Mouse (Mus musculus) R1 (cell line): ENCODE measurements around the gene Actr2.
A peak's percentile ranks its signal among the peaks of the same experiment; 100 is the strongest.

Source experiments
- DNase-seq: peaks from one replicate; pipeline ENCODE4 v3.0.0-alpha.2; 2018; ENCODE audit warnings: low read depth, low spot score

Gene Actr2

DNA sequence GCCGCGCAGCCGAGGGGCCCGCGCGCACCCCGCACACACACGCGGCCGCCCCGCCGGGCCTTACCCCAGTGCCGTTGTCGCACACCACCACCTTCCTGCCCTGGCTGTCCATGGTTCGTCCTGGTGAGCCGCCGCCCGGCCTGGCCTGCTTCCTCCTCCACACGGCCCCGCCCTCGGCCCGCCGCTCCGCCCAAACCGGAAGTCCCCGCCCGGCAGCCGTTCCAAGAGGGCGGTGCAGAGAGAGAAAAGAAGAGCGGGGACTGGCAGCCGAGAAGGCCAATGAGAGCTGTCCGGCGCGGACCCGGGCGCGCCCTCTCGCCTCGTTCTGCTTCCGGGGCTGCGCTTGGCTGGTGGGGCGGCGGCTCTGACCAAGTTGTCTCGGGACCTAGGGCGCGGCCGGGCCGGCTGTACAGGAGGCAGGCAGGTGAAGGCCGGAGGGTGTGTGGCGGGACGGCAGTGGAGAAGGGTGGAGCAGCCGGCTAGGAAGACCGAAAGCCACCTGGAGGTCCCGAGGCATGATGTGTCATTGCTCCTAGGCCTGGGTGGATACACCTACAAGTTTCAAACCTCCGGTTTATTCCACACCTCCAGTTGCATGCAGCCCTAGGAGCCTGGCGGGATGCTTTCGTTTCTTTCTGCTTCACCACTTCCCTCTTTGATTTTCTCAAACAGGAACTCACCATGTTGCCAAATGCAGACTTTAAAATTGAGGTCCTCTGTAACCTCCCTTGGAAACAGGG is at the start of gene Actr2:
TSS of gene Actr2 (minus strand) at position 173 of the 740 bp plus-strand sequence.
- peak; percentile 98 for DNase-seq

DNA sequence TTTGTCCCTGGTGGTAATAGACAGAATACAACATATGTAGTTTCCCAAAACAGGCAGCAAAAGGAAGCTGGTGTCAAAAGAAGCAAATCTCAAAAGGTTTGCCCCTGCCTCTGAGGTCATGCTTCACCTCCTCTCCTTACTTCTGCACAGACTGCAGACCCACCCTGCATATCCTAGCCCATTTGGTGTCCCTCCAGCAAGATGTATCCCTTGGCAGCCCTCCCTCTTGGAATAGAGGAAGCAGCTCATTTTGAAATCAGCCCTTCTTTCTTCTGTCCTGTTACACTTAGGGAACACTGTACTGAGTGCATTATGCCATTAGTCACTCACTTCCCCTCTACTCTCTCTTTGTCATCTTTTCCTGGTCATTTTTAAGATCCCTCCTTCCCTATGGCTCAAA is 46.2 kb upstream of the Actr2 start:
- no peak for DNase-seq

DNA sequence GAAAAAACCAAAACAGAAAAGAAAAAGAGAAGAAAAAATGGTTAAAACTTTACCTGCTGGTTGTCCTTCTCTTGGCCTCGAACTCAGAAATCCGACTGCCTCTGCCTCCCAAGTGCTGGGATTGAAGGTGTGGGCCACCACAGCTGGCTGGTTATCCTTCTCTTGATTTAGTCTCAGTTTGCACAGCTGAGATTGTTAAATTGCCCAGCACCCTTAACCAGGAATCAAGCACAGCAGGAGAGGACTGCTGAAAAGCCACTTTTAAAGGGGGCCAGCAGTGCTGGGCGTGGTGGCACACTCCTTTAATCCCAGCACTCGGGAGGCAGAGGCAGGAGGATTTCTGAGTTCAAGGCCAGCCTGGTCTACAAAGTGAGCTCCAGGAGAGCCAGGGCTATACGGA is 40.8 kb upstream of the Actr2 start:
- DNase-seq, result peak; percentile 60

DNA sequence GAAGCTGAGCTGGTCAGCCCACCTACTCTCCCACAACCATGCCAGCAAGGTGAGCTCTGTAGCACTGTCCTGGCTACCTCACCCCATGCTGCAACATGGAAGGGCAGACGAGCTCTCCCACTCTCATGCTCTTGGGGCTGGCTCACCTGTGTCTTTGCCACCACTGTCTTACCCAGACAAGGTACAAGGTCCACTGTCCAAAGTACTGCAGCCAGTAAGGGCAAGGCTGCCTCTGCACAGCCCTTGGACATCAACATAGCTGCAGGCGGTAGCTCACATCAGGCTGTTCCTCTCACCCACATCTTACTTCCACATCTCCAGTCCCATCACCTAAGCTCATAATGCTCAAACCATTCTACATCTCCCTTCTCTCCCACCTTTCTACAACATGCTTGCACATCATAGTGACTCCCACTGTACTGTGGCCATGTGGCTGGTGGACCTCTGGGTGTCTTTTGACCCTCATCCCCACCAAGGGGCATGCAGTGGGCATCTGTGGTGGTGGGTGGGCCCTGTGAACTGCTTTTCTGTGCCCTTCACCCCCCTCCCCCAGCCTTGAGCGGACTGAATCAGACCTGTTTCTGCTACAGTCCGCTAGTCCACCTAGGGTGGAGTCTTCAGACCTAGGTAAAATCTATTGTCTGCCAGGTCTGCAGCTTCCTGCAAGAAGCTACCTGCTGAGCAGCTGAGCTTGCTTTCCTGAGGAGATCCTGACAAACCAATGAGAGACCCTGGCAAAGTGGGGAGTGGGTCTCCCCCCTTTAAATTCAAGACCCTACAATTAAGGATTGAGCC is 39.6 kb upstream of the Actr2 start:
- peak; percentile 64 for DNase-seq

DNA sequence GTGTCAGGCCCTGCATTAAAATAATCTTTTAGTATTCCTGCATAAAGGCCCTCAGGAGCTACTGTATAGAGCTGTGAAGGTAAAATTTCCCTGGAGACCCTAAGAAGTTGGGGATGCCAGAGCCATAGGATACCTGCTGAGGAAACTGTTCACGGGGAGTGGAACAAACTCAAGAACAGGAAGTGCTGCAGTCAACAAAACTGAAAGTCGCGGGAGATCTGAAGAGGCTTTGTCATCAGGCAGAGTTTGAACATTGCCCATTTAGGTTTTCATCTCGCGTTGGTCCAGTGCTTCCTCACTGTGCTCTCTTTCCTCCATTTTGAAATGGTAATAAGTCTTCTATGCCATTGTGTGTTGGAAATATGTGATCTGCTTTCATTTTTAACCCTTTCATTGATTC is 38.6 kb upstream of the Actr2 start:
- DNase-seq, result peak; percentile 33

DNA sequence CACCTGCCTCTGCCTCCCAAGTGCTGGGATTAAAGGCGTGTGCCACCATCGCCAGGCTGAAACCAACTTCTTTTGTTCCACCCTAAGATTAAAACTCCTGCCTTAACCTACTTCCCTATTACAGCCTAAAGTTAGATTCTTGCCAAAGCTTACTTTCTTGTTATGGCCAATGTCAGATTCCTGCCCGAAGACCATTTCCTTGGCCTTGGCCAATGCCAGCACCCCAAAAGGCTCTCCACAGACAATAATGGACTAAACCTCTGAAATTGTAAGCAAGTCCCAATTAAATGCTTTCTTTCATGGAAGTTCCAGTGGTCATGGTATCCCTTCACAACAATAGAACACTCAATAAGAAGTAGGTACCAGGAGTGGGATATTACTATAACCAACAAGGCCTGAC is 37.2 kb upstream of the Actr2 start:
- DNase-seq, result no peak

DNA sequence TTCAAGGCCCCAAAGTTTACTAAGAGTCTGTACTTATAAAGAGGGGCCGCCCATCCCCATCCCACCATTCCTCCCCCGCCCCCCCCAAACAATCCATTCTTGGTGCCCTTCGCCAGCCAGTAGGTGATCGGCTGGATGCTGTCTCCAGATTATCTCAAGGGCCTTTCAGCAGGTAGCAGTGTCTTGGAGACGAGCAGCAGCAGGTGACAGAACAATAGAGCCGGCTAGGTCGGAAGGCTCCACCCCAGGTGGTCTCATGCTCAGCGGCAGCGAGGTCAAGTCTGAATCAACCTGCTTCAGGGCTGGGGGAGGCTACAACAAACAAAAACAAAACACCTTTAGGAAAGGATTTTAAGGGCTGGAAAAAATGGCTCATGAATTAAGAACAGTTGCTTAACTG is 32.7 kb upstream of the Actr2 start:
- DNase-seq, result peak; percentile 98

DNA sequence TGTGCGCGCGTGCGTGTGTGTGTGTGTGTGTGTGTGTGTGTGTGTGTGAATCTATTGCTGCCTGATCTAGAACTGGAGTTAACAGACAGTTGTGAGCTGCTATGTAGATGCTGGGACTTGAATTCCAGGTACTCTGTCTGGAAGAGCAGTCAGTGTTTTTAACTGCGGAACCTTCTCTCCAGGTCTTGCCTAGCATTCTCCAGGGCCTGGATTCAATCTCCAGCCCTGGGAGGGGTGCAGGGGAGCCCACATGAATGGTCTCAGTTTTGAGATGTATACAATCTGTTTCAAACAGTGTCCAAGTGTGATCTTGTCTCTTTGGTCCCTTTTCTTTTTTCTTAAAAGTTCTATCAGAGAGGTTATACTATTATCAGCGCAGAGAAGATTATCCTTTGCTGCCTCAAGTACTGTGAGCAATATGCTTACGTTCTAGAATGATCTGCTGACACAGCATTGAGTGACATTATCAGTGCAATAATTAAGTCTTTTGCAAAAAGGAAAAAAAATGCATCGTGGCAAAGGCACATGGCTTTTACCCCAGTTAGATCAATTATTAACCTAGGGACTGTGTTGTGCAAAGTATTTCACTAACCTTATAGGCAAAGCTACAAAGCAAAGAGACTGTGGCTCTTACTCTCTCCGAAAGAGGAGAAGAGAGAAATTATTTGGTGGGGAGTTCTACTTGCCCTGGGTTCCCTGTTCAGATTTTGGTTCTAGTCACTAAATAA is 32.0 kb upstream of the Actr2 start:
- DNase-seq, result peak; percentile 42

DNA sequence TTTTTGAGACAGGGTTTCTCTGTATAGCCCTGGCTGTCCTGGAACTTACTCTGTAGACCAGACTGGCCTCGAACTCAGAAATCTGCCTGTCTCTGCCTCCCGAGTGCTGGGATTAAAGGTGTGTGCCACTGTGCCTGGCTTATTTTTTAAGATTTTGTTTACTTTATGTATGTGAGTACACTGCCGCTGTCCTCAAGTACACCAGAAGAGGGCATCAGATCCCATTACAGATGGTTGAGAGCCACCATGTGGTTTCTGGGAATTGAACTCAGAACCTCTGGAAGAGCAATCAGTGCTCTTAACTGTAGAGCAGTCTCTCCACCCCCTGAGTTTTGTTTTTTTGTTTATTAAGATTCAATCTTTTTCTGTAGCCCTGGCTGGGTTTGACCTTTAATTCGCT is 31.0 kb upstream of the Actr2 start:
- DNase-seq, result peak; percentile 73

DNA sequence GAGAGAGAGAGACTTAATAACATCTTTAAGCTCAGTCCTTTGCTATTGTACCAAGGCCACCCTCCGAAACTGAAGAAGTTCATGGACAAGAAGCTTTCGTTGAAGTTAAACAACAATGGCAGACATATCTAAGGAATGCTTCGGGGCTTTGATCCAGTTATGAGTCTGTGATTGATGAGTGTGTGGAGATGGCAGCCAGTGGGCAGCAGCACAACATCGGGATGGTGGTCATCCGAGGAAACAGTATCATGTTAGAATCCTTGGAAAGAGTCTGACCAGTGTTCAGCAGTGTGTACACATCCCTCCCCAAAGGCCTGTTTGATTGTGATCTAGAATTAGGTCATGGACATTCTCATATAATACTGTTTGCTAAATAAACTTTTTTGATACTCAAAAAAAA is 29.8 kb upstream of the Actr2 start:
- no peak for DNase-seq

DNA sequence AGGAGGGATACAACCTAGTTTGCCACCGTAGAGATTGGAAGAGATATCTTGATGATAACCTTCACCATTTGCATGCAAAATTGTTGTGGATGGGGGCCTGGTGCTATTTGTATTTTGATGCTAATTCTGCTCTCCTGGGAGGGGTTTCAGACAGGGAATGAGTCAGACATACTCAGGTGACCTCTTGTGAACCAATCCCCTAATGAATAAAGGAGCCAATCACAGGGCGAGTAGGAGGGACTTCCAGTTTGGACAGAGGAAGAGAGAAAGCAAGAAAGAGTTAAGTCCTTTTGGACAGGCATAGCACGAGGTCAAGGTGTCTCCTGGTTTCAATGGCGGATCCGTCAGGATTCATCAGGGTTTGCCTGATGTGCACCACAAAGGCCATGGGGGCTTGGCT is 27.6 kb upstream of the Actr2 start:
- peak; percentile 97 for DNase-seq

DNA sequence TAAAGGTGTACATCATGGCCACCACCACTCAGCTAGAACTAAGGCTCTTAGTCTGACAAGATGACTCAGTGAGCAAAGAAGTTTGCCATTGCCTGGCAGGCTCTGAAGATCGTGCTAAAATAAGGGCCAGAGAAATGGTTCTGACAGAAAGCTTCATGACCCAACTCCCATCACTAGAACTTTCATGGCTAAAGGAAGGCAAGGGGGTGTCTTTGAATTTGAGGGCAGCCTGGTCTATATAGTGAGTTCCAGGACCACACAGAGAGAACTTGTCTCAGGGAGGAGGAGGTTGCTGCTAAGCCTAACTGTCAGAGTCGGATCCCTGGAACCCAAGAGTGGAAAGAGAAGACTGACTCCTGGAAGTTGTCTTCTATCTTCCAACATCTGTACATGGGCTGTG is 27.0 kb upstream of the Actr2 start:
- DNase-seq, result peak; percentile 66

DNA sequence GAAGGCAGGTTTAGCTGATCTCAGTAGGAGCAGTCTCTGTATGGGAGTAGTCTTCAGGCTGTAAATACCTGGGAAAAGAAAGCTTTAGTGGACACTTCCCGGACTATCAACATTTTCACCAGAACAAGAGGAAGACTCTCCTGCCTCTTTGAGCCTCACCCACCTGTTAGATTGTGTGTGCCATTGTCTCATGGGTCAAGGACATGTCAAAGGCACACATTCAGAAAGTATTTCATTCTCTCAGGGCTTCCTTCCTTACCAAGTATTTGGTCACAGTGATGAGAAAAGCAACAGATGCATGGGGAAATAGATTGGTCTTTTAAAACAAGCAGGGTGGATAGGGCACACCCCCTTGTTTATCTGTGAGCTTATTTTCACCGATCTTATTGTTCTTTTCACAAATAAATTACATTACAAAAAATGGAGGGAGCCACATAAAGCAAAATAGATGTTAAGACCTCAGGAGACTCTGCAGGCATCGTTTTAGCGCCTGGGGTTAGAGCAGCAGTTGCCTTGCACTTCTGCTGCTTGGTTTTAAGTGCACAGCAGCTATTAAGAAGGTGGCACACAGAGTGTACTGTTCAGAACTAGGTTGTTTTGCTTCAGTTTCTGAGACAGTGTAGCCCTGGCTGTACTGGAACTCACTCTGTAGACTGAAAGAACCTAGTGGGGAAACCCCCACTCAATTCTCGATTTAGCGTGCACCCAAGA is 25.9 kb upstream of the Actr2 start:
- peak; percentile 98 for DNase-seq

DNA sequence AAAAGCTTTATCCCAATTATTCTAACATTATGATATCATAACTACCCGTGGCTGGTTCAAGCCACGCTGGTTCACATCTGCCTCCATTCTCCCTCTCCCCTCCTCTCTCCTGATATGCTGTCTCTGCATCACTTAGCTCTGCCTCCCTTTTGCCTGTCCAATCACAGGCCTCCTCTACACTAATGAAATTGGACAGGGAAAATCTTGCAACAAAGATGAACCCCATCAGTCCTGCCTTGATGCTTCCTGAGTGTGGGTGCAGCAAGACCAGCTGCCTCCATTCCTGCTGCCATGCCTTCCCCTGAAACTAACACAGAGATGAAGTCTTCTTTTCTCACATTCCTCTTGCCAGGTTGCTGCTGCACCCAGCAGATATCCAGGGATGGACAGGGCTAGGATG is 25.2 kb upstream of the Actr2 start:
- peak; percentile 84 for DNase-seq

DNA sequence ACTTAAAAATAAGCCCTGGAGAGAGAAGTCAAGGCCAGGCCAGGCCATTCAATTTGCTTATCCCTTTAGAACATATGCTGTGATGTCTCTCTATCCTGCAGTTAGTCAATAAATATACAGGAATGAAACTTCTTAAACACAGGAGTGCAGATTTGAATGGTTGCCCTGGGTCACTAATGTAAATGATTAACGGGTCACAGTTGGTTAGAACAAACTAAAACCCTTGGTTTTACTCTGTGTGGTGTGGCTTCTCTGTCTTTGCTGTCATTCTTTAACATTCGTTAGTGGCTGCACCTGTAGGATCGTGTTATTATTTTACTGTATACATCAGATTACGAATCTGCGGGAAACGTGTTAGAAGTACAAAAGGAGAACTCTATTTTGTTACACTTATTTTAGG is 23.6 kb upstream of the Actr2 start:
- no peak for DNase-seq

DNA sequence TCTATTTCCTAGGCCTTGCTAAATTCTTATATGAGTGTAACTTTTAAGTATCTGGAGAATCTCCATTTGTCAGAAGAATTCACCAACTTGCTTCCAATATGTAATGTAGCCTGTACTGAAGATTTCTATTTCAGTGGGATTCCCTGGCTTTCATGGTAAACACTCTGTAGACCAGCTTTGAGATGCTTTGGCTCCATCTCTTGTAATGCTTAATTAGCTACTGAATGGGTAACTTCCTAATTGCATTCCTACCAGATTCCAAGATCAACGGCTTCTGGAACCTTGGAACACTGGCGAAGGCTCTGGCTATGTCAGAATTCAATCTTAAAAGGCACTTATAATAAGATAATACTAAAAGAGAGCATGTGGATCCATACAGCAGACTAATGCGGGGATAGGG is 22.2 kb upstream of the Actr2 start:
- peak; percentile 84 for DNase-seq

DNA sequence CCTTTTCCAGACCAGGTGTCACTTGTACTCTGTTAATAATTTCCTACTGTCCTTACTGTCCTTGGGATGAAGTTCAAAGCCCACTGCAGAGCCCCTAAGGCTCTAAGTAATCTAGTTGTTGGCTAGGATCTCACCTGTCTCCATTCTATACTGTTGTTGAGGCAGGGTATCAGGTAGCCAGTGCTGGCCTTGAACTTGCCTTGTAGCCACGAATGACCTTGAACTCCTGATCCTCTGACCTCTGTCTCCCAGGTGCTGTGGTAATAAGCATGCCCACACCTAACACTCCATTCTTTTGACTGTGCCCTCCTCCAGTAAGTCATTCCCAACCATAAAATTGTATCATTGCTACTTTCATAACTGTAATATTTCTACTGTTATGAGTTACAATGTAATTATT is 21.0 kb upstream of the Actr2 start:
- peak; percentile 67 for DNase-seq

DNA sequence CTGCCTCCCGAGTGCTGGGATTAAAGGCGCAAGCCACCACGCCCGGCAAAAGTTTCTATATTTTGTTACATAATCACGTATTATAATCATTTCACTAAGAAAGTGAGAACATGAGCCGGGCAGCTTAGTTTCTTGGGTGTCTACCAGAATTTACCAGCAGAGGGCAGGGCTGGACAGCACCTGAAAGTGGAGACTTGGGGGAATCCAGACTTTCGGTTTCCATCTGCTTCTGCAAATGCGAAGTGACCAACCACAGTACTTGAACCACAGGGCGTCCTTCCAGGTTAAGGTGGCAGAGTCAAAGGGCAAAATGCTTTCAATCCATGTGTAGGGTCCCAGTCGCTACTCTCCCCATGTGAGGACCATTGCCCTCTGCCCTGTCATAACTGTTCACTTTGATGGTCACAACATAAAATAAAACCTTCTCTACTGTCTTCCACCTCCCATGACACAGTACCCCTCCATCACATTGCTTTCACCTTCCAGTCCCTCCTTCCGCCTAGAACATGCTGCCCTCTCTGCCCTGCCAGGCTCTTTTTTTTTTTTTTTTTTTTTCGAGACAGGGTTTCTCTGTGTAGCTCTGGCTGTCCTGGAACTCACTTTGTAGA is 20.3 kb upstream of the Actr2 start:
- DNase-seq, result peak; percentile 86

DNA sequence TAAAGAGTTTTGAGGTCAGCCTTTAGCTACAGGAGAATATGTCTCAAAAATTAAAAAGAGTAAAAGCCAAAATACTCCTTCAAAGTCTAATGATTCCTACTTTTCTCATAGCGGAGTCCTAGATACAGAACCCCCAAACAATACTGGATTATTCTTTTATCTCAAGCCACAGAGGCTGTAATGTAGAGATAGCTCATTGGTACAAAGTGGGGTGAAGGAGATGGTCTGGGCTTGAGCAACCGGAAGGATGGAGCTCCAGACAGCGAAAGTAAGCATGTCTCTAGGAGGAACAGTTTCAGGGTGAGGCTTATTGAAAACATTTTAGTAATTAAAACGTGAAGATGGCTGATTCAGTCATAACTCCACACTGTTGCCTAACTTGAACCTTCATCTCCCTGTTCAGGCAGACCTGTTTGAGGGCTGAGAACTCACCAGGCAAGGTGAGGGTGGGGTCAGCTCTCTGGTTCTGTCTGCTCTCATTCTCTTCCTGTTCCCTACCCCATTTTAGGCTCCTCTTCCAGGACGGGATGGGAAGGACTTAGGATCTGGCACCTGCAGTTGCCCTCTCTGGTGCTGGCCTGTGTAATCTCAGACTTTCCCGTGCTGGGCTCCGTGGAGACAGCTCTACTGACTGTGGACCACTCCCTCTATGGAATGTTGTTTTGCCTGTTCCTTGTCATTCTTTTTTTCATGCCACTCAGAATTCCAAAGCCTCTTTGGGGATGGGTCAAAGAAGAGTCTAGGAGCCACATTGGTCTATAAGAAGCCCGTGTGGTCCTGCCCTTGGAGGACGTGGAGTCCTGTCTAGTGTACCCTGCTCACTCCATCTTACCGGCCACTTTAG is 14.2 kb upstream of the Actr2 start:
- peak; percentile 95 for DNase-seq

DNA sequence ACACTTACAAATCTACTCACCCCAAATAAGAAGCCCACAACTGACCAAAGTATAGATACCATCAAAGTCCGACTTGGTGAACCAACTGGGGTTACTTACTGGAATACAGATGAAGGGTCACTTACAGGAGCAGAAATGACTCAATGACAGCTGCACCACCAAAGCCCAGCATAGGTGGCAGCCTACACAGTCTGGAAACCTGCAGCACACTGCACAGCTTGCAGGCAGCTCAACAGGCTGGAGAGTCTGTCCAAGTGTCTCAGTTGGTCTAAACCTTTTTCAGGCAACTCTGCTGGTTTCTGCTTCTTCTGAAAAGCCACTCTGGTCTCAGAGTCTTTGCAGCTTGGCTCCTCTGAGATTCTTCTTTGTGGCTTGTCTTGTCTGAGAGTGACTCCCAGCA is 12.7 kb upstream of the Actr2 start:
- DNase-seq, result no peak

DNA sequence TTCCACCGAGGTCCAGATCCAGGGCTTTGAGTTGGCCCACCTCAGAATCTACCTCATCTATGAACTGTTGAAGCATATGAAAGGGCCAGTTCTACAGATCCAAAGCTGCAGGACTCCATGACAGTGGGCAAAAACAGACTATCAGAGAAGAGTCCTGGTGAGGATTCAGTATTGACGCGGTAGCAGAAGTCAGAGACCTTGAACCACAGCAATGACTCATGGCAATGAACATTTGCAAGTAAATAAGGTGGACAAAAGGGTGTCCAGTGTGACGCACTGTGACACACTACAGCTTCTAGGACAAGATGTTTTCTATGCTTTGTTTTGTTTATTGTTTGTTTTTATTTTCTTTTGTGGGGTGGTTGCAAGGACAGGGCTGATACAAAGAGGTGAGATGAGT is 4.0 kb upstream of the Actr2 start:
- DNase-seq, result peak; percentile 46
